Mouse (Mus musculus) forebrain, embryonic 10.5 days (tissue): ENCODE measurements around the gene Olfr955. TPM values are rescaled to one million over a fixed set of nuclear protein-coding genes. Genes with fewer than 3 reads are reported as not detected.
A peak's percentile ranks its signal among the peaks of the same experiment; 100 is the strongest.

Experiments used
- DNase-seq: peaks from one replicate; pipeline ENCODE4 v3.0.0-alpha.2; 2017; ENCODE audit warnings: low spot score; ENCODE audit errors: extremely low spot score
- H3K27ac ChIP-seq: fragments of 300-500 bp; sonication (generic); 2 replicates; pipeline ENCODE4 v1.5.1; 2016; ENCODE audit warnings: mild to moderate bottlenecking
- H3K27me3 ChIP-seq: fragments of 300-500 bp; sonication (generic); 2 replicates; pipeline ENCODE4 v1.6.1; 2016; ENCODE audit warnings: mild to moderate bottlenecking; ENCODE audit not compliant: poor library complexity, severe bottlenecking
- H3K36me3 ChIP-seq: fragments of 300-500 bp; sonication (generic); replicated peaks from 2 replicates; pipeline ENCODE4 v1.6.1; 2016; ENCODE audit warnings: mild to moderate bottlenecking, moderate library complexity
- H3K4me1 ChIP-seq: fragments of 300-500 bp; sonication (generic); 2 replicates; pipeline ENCODE4 v1.6.1; 2016
- H3K4me3 ChIP-seq: fragments of 300-500 bp; sonication (generic); 2 replicates; pipeline ENCODE4 v1.5.1; 2016; ENCODE audit warnings: mild to moderate bottlenecking, moderate library complexity
- H3K9me3 ChIP-seq: fragments of 300-500 bp; sonication (generic); 2 replicates; pipeline ENCODE4 v1.6.1; 2016; ENCODE audit warnings: mild to moderate bottlenecking, moderate library complexity
- WGBS: fragments of 180-500 bp; shearing (Covaris S2); methylation state at CpG from one replicate; pipeline ENCODE4 v1.1.7; 2016; 5-methylcytosine and 5-hydroxymethylcytosine counted together
- polyA plus RNA-seq: library from polyadenylated mRNA; unstranded; fragments of >200 nt; fragmentation: Nextera tagmentation; extraction: Ambion mirVana; gene quantifications from 2 replicates; pipeline ENCODE4 v1.2.1, GENCODE M21; 2016

Gene Olfr955
- polyA plus RNA-seq: not detected in 2 replicates

GRCm38 (mm10) chr9:39471844-39472243, at the start of gene Olfr955:
Gene Olfr955 (minus strand): TSS chr9:39471944.
- no peaks in the 10 kb centered on the region for H3K36me3 ChIP-seq
- no peak within 1 kb of the TSS for H3K27ac ChIP-seq
- 66% methylated on average over 1 of the region's 1 CpGs for WGBS
- H3K27me3 ChIP-seq: no peaks in the 10 kb centered on the region
- no peak within 1 kb of the TSS for H3K4me3 ChIP-seq
- no peaks in the 10 kb centered on the region for H3K4me1 ChIP-seq
- no peaks in the 10 kb centered on the region for H3K9me3 ChIP-seq
- DNase-seq: no peak

GRCm38 (mm10) chr9:39518595-39518994, 46.9 kb upstream of the Olfr955 start:
- Histone ChIP-seq H3K36me3 (no peaks in the 10 kb centered on the region), H3K27ac (no peak overlapping the region), H3K4me1 (0 out of 2 replicates have a peak, but pooled peaks cover 3% of the 10 kb centered on the region), H3K9me3 (no peaks in the 10 kb centered on the region), H3K4me3 (no peak overlapping the region), H3K27me3 (no peaks in the 10 kb centered on the region)
- no peak for DNase-seq

GRCm38 (mm10) chr9:39515531-39515930, 43.8 kb upstream of the Olfr955 start, which contains the start of gene Olfr957:
Gene Olfr957 (minus strand): TSS chr9:39515809.
- Histone ChIP-seq H3K9me3 (no peaks in the 10 kb centered on the region), H3K36me3 (no peaks in the 10 kb centered on the region), H3K4me1 (0 out of 2 replicates have a peak, but pooled peaks cover 3% of the 10 kb centered on the region), H3K4me3 (no peak within 1 kb of the TSS), H3K27me3 (no peaks in the 10 kb centered on the region), H3K27ac (no peak within 1 kb of the TSS)
- WGBS: 82% methylated on average over 3 of the region's 3 CpGs
- DNase-seq: no peak

- 84% methylated on average over 9 of the region's 9 CpGs for WGBS
- no peak overlapping the region for H3K27ac ChIP-seq
- H3K36me3 ChIP-seq: no peaks in the 10 kb centered on the region
Observed at GRCm38 (mm10) chr9:39509412-39509811, 37.7 kb upstream of the Olfr955 start.

GRCm38 (mm10) chr9:39508998-39509397, 37.3 kb upstream of the Olfr955 start:
- H3K9me3 ChIP-seq: no peaks in the 10 kb centered on the region
- WGBS: 13% methylated on average over 6 of the region's 6 CpGs
- no peaks in the 10 kb centered on the region for H3K27me3 ChIP-seq
- no peaks in the 10 kb centered on the region for H3K36me3 ChIP-seq
- no peak overlapping the region for H3K27ac ChIP-seq
- no peaks in the 10 kb centered on the region for H3K4me1 ChIP-seq
- peak; percentile 46 for DNase-seq
- no peak overlapping the region for H3K4me3 ChIP-seq

More at GRCm38 (mm10) chr9:39509412-39509811, 37.7 kb upstream of the Olfr955 start:
- Histone ChIP-seq H3K4me3 (no peak overlapping the region), H3K27me3 (no peaks in the 10 kb centered on the region), H3K4me1 (no peaks in the 10 kb centered on the region), H3K9me3 (no peaks in the 10 kb centered on the region)
- DNase-seq: no peak

- no peak within 1 kb of the TSS for H3K27ac ChIP-seq
- H3K4me1 ChIP-seq: no peaks in the 10 kb centered on the region
- DNase-seq: no peak
- 95% methylated on average over 2 of the region's 2 CpGs for WGBS
- no peak within 1 kb of the TSS for H3K4me3 ChIP-seq
- no peaks in the 10 kb centered on the region for H3K9me3 ChIP-seq
- H3K27me3 ChIP-seq: no peaks in the 10 kb centered on the region
- H3K36me3 ChIP-seq: no peaks in the 10 kb centered on the region
Observed at GRCm38 (mm10) chr9:39493895-39494294, 22.2 kb upstream of the Olfr955 start, which contains the start of gene Olfr44. Gene Olfr44 (minus strand): TSS chr9:39493995.

GRCm38 (mm10) chr9:39456401-39456800, 15.3 kb downstream of the Olfr955 start, which contains the start of gene Olfr954:
Gene Olfr954 (plus strand): TSS chr9:39456701.
- H3K27ac ChIP-seq: no peak within 1 kb of the TSS
- no peaks in the 10 kb centered on the region for H3K9me3 ChIP-seq
- no peak within 1 kb of the TSS for H3K4me3 ChIP-seq
- no peaks in the 10 kb centered on the region for H3K36me3 ChIP-seq
- DNase-seq: no peak
- H3K27me3 ChIP-seq: no peaks in the 10 kb centered on the region
- 88% methylated on average over 6 of the region's 6 CpGs for WGBS
- no peaks in the 10 kb centered on the region for H3K4me1 ChIP-seq

- Histone ChIP-seq H3K27ac (no peak within 1 kb of the TSS), H3K27me3 (no peaks in the 10 kb centered on the region), H3K4me1 (no peaks in the 10 kb centered on the region), H3K36me3 (no peaks in the 10 kb centered on the region), H3K9me3 (no peaks in the 10 kb centered on the region), H3K4me3 (no peak within 1 kb of the TSS)
- no peak for DNase-seq
Observed at GRCm38 (mm10) chr9:39427048-39427447, 44.7 kb downstream of the Olfr955 start, which contains the start of gene Olfr952. Gene Olfr952 (minus strand): TSS chr9:39427148.

Other genes with a start within 250 kb of the Olfr955 start
- gene Olfr1537, start 221.9 kb downstream of the Olfr955 start, polyA plus RNA-seq: not detected in 2 replicates
- not detected in 2 replicates for gene Olfr945, start 195.1 kb downstream of the Olfr955 start, polyA plus RNA-seq
- not detected in 2 replicates for gene Olfr948, start 145.9 kb downstream of the Olfr955 start, polyA plus RNA-seq
- gene Olfr951, start 84.5 kb downstream of the Olfr955 start, polyA plus RNA-seq: not detected in 2 replicates
- gene Olfr952, start 44.8 kb downstream of the Olfr955 start, polyA plus RNA-seq: not detected in 2 replicates
- not detected in 2 replicates for gene Olfr954, start 15.2 kb downstream of the Olfr955 start, polyA plus RNA-seq
- gene Olfr44, start 22.1 kb upstream of the Olfr955 start, polyA plus RNA-seq: not detected in 2 replicates
- gene Olfr957, start 43.9 kb upstream of the Olfr955 start, polyA plus RNA-seq: not detected in 2 replicates
- gene Olfr958, start 82.1 kb upstream of the Olfr955 start, polyA plus RNA-seq: not detected in 2 replicates
- not detected in 2 replicates for gene Olfr959, start 103.6 kb upstream of the Olfr955 start, polyA plus RNA-seq
- 4.0 and 4.2 TPM in 2 replicates for gene AW551984, start 132.5 kb upstream of the Olfr955 start, polyA plus RNA-seq
- gene Olfr148, start 138.7 kb upstream of the Olfr955 start, polyA plus RNA-seq: not detected in 2 replicates
- not detected in 2 replicates for gene Olfr960, start 149.4 kb upstream of the Olfr955 start, polyA plus RNA-seq
- not detected in 2 replicates for gene Olfr961, start 173.1 kb upstream of the Olfr955 start, polyA plus RNA-seq
- gene Olfr963, start 195.3 kb upstream of the Olfr955 start, polyA plus RNA-seq: not detected in 2 replicates
- not detected in 2 replicates for gene Olfr149, start 235.2 kb upstream of the Olfr955 start, polyA plus RNA-seq
- gene Olfr965, start 239.4 kb upstream of the Olfr955 start, polyA plus RNA-seq: not detected in 2 replicates